Mouse (Mus musculus) CH12.LX (cell line): Measurements from ENCODE around the gene Ocrl.

Source experiments
- CTCF ChIP-seq, 2 experiments: IDR thresholded peaks in 1 of 2; conservative IDR thresholded peaks in 1 of 2; 2 replicates each; pipeline ENCODE4 v1.5.1; 2011 to 2012; ENCODE audit warnings: low read depth in 2 of 2, low read length in 2 of 2, improper control_type of control experiment in 1 of 2, inconsistent platforms in 1 of 2, mild to moderate bottlenecking in 1 of 2, moderate library complexity in 1 of 2
- EP300 ChIP-seq: IDR thresholded peaks from 2 replicates; pipeline ENCODE4 v1.6.1; 2011; ENCODE audit warnings: low read length, improper control_type of control experiment
- HCFC1 ChIP-seq: IDR thresholded peaks from 2 replicates; pipeline ENCODE4 v1.6.1; 2012; ENCODE audit warnings: low read depth, mild to moderate bottlenecking, inconsistent platforms, low read length, improper control_type of control experiment
- JUN ChIP-seq: IDR thresholded peaks from 2 replicates; pipeline ENCODE4 v1.6.1; 2011; ENCODE audit warnings: low read depth, mild to moderate bottlenecking, low read length, improper control_type of control experiment, moderate library complexity; ENCODE audit not compliant: insufficient read depth
- MAFK ChIP-seq: IDR thresholded peaks from 2 replicates; pipeline ENCODE4 v1.6.1; 2011; ENCODE audit warnings: low read length, improper control_type of control experiment; ENCODE audit not compliant: insufficient replicate concordance
- MAX ChIP-seq: IDR thresholded peaks from 2 replicates; pipeline ENCODE4 v1.6.1; 2011; ENCODE audit warnings: low read length, improper control_type of control experiment
- POLR2AphosphoS2 ChIP-seq: IDR thresholded peaks from 2 replicates; pipeline ENCODE4 v1.6.1; 2011; ENCODE audit warnings: low read depth, low read length, improper control_type of control experiment
- ZC3H11A ChIP-seq: IDR thresholded peaks from 2 replicates; pipeline ENCODE4 v1.6.1; 2012; ENCODE audit warnings: low read depth, mild to moderate bottlenecking, inconsistent platforms, low read length, improper control_type of control experiment

- TF ChIP-seq ZC3H11A (no peak), MAFK (no peak), CTCF (conservative IDR thresholded peaks at IDR 0.05 in 1 of 2, IDR thresholded peaks at IDR 0.05 in 1 of 2; ENCODE audit: low read depth in 2 of 2, low read length in 2 of 2) (no peak), JUN (no peak), EP300 (no peak), MAX (no peak), POLR2AphosphoS2 (no peak), HCFC1 (no peak)
These were observed 24.8 kb upstream of the Ocrl start for GRCm38 (mm10) chrX:47887401-47887800.
